Mouse (Mus musculus): ENCODE data around the gene Pigw.

- no peak for TF ChIP-seq POLR2A (IDR thresholded peaks at IDR 0.05; ENCODE audit: control insufficient read depth, extremely low read depth, insufficient read depth, low read length, poor library complexity)
- TF ChIP-seq CTCF (IDR thresholded peaks at IDR 0.05; ENCODE audit: borderline replicate concordance, control insufficient read depth, extremely low read depth, insufficient read depth, low read length, poor library complexity) = no peak
These were observed 40.9 kb upstream of the Pigw start for GRCm38 (mm10) chr11:84920981-84921380.
